Mouse (Mus musculus) CH12.LX (cell line): Measurements from ENCODE around the gene B3gntl1. TPM values are rescaled to one million over a fixed set of nuclear protein-coding genes. Genes with fewer than 3 reads are reported as not detected.
A peak's percentile ranks its signal among the peaks of the same experiment; 100 is the strongest.

ENCODE experiments used
- DNase-seq: peaks from one replicate; pipeline ENCODE4 v3.0.0-alpha.2; 2013; ENCODE audit errors: extremely low read depth
- H3K27ac ChIP-seq: 2 replicates; pipeline ENCODE4 v1.5.1; 2012; ENCODE audit warnings: low read depth, mild to moderate bottlenecking, control low read depth, moderate library complexity; ENCODE audit not compliant: insufficient read depth
- H3K27me3 ChIP-seq: replicated peaks from 2 replicates; pipeline ENCODE3; 2012; ENCODE audit warnings: inconsistent platforms
- H3K36me3 ChIP-seq, 2 experiments: replicated peaks in 1 of 2; 2 replicates each; pipeline versions ENCODE3 to v1.6.1; 2012; ENCODE audit warnings: inconsistent platforms in 1 of 2, low read length in 1 of 2, mild to moderate bottlenecking in 1 of 2, mixed read lengths in 1 of 2, moderate library complexity in 1 of 2; ENCODE audit not compliant: control insufficient read depth in 1 of 2, insufficient read depth in 1 of 2
- H3K4me1 ChIP-seq, 2 experiments: 2 replicates each; pipeline ENCODE4 v1.6.1; 2012; ENCODE audit warnings: inconsistent platforms in 1 of 2, moderate library complexity in 1 of 2; ENCODE audit not compliant: insufficient read depth in 2 of 2, control insufficient read depth in 1 of 2
- H3K4me2 ChIP-seq: 2 replicates; pipeline ENCODE4 v1.6.1; 2012; ENCODE audit warnings: low read depth, mild to moderate bottlenecking, control low read depth; ENCODE audit not compliant: poor library complexity, insufficient read depth, severe bottlenecking
- H3K4me3 ChIP-seq, 3 experiments: fragments of 150-350 bp in 1 of 3; sonication (generic) in 1 of 3; replicated peaks in 1 of 3; 2 replicates each; pipeline versions ENCODE3 to v1.5.1; 2011 to 2012; ENCODE audit warnings: low read depth in 2 of 3, low read length in 2 of 3, mild to moderate bottlenecking in 2 of 3, moderate library complexity in 2 of 3, control low read depth in 1 of 3, improper control_type of control experiment in 1 of 3, inconsistent platforms in 1 of 3, mixed read lengths in 1 of 3; ENCODE audit not compliant: poor library complexity in 1 of 3
- H3K79me2 ChIP-seq: replicated peaks from 2 replicates; pipeline ENCODE4 v1.6.1; 2012; ENCODE audit warnings: mild to moderate bottlenecking, moderate library complexity; ENCODE audit not compliant: control insufficient read depth, poor library complexity, insufficient read depth, severe bottlenecking; ENCODE audit errors: extremely low read depth
- H3K9ac ChIP-seq: 2 replicates; pipeline ENCODE4 v1.6.1; 2012; ENCODE audit warnings: low read depth, mild to moderate bottlenecking, control low read depth, moderate library complexity; ENCODE audit not compliant: insufficient read depth
- H3K9me3 ChIP-seq: replicated peaks from 2 replicates; pipeline ENCODE3; 2012; ENCODE audit warnings: low read length, inconsistent platforms, mixed read lengths
- BHLHE40 ChIP-seq: IDR thresholded peaks from 2 replicates; pipeline ENCODE4 v1.6.1; 2011; ENCODE audit warnings: mild to moderate bottlenecking, low read depth, low read length, improper control_type of control experiment
- CTCF ChIP-seq, 2 experiments: IDR thresholded peaks in 1 of 2; conservative IDR thresholded peaks in 1 of 2; 2 replicates each; pipeline ENCODE4 v1.5.1; 2011 to 2012; ENCODE audit warnings: low read depth in 2 of 2, low read length in 2 of 2, improper control_type of control experiment in 1 of 2, inconsistent platforms in 1 of 2, mild to moderate bottlenecking in 1 of 2, moderate library complexity in 1 of 2
- E2F4 ChIP-seq: IDR thresholded peaks from 2 replicates; pipeline ENCODE4 v1.6.1; 2011; ENCODE audit warnings: low read depth, low read length, improper control_type of control experiment; ENCODE audit not compliant: insufficient replicate concordance
- EP300 ChIP-seq: IDR thresholded peaks from 2 replicates; pipeline ENCODE4 v1.6.1; 2011; ENCODE audit warnings: low read length, improper control_type of control experiment
- ETS1 ChIP-seq: conservative IDR thresholded peaks from 2 replicates; pipeline ENCODE4 v1.6.1; 2012; ENCODE audit warnings: low read depth, mild to moderate bottlenecking, inconsistent platforms, low read length, improper control_type of control experiment, moderate library complexity
- GABPA ChIP-seq: IDR thresholded peaks from 2 replicates; pipeline ENCODE4 v1.6.1; 2012; ENCODE audit warnings: low read depth, low read length, improper control_type of control experiment, inconsistent platforms; ENCODE audit not compliant: insufficient replicate concordance
- IRF4 ChIP-seq: IDR thresholded peaks from 2 replicates; pipeline ENCODE4 v1.6.1; 2014; ENCODE audit warnings: low read depth, mild to moderate bottlenecking, inconsistent platforms, low read length, improper control_type of control experiment
- KAT2A ChIP-seq: IDR thresholded peaks from 2 replicates; pipeline ENCODE4 v1.6.1; 2012; ENCODE audit warnings: low read length, improper control_type of control experiment, inconsistent platforms; ENCODE audit not compliant: insufficient replicate concordance
- MAFK ChIP-seq: IDR thresholded peaks from 2 replicates; pipeline ENCODE4 v1.6.1; 2011; ENCODE audit warnings: low read length, improper control_type of control experiment; ENCODE audit not compliant: insufficient replicate concordance
- MYC ChIP-seq: IDR thresholded peaks from 2 replicates; pipeline ENCODE4 v1.6.1; 2011; ENCODE audit warnings: low read depth, mild to moderate bottlenecking, improper control_type of control experiment, low read length
- NRF1 ChIP-seq: IDR thresholded peaks from 2 replicates; pipeline ENCODE4 v1.6.1; 2014; ENCODE audit warnings: low read depth, mild to moderate bottlenecking, inconsistent platforms, low read length, improper control_type of control experiment, moderate library complexity
- POLR2AphosphoS2 ChIP-seq: IDR thresholded peaks from 2 replicates; pipeline ENCODE4 v1.6.1; 2011; ENCODE audit warnings: low read depth, low read length, improper control_type of control experiment
- SIN3A ChIP-seq: IDR thresholded peaks from 2 replicates; pipeline ENCODE4 v1.6.1; 2012; ENCODE audit warnings: low read length, improper control_type of control experiment, inconsistent platforms
- USF1 ChIP-seq: IDR thresholded peaks from 2 replicates; pipeline ENCODE4 v1.6.1; 2014; ENCODE audit warnings: low read depth, mild to moderate bottlenecking, inconsistent platforms, low read length, improper control_type of control experiment
- ZC3H11A ChIP-seq: IDR thresholded peaks from 2 replicates; pipeline ENCODE4 v1.6.1; 2012; ENCODE audit warnings: low read depth, mild to moderate bottlenecking, inconsistent platforms, low read length, improper control_type of control experiment
- ZMIZ1 ChIP-seq: IDR thresholded peaks from 2 replicates; pipeline ENCODE4 v1.6.1; 2012; ENCODE audit warnings: low read depth, mild to moderate bottlenecking, inconsistent platforms, low read length, improper control_type of control experiment
- dilution Hi-C: fragments of 300-500 bp; cut with MboI; formaldehyde crosslinking; loops from 2 replicates; pipeline ENCODE4 v1.14.3; 2020; ENCODE audit warnings: low sequenced_read_pairs; ENCODE audit not compliant: extremely low pct_unique_long_range_greater_than_20kb, extremely low pct_ligation_motif_present
- in situ Hi-C: fragments of 300-500 bp; cut with MboI; formaldehyde crosslinking; loops from 3 replicates; pipeline ENCODE4 v1.14.3; 2019; ENCODE audit warnings: low sequenced_read_pairs, low pct_ligation_motif_present, low pct_unique_long_range_greater_than_20kb, mixed read lengths
- polyA plus RNA-seq: library from polyadenylated mRNA; unstranded; fragments of >175 nt; gene quantifications from 2 replicates; pipeline ENCODE4 v1.2.1, GENCODE M21; 2012; ENCODE audit warnings: low read depth; ENCODE audit not compliant: insufficient read length
- total RNA-seq, 2 experiments: library from RNA; depleted of rRNA; stranded (reverse); fragments of 300-350 nt in 1 of 2; fragments of >200 nt in 1 of 2; gene quantifications; 2 replicates each; pipeline ENCODE4 v1.2.3; 2012 to 2014

B3gntl1 gene
- total and polyA plus RNA-seq, 3 experiments = 7.3 to 10.3 (median 8.7) TPM

- TF ChIP-seq BHLHE40 = no peak
- TF ChIP-seq ETS1 = peak; percentile 7; the same call in 1 of the 2 replicates
- Histone ChIP-seq H3K4me2 (no peak overlapping the region), H3K4me3 (no peak overlapping the region), H3K27me3 (no peaks in the 10 kb centered on the region), H3K9me3 (no peaks in the 10 kb centered on the region), H3K4me1 (peaks cover 0 to 14% of the 10 kb centered on the region in 2 experiments; a peak in 2 of 4 replicates), H3K79me2 (no peaks in the 10 kb centered on the region), H3K27ac (no peak overlapping the region), H3K9ac (no peak overlapping the region), H3K36me3 (peaks cover 57 to 94% of the 10 kb centered on the region in 2 experiments)
- dilution Hi-C loops (no loop called here), in situ Hi-C loops (no loop called here)
- peak; percentile 47 for DNase-seq
Observed at GRCm38 (mm10) chr11:121597254-121597653, 75.7 kb downstream of the B3gntl1 start.

- no peak overlapping the region for H3K9ac ChIP-seq
- no peak for DNase-seq
- no peaks in the 10 kb centered on the region for H3K27me3 ChIP-seq
- peaks cover 22 to 58% of the 10 kb centered on the region in 2 experiments for H3K36me3 ChIP-seq
- H3K79me2 ChIP-seq = no peaks in the 10 kb centered on the region
- H3K27ac ChIP-seq = no peak overlapping the region
- no peaks in the 10 kb centered on the region for H3K9me3 ChIP-seq
- H3K4me1 ChIP-seq = peaks cover 0 to 4% of the 10 kb centered on the region in 2 experiments; a peak in 2 of 4 replicates
- TF ChIP-seq SIN3A (no peak), EP300 (no peak), MAFK (no peak), NRF1 (no peak), IRF4 (no peak), KAT2A (no peak), E2F4 (no peak), GABPA (no peak), ETS1 (no peak), ZMIZ1 (no peak), MYC (no peak), POLR2AphosphoS2 (no peak), USF1 (no peak), CTCF (conservative IDR thresholded peaks at IDR 0.05 in 1 of 2, IDR thresholded peaks at IDR 0.05 in 1 of 2; ENCODE audit: low read depth in 2 of 2, low read length in 2 of 2) (no peak), ZC3H11A (no peak)
- dilution Hi-C loops (no loop called here), in situ Hi-C loops (no loop called here)
- no peak overlapping the region for H3K4me3 ChIP-seq
- H3K4me2 ChIP-seq = no peak overlapping the region
Observed at GRCm38 (mm10) chr11:121581856-121582255, 91.1 kb downstream of the B3gntl1 start.

Other genes with a start within 250 kb of the B3gntl1 start
- gene Fn3k, start 238.2 kb downstream of the B3gntl1 start, total RNA-seq (2012; rRNA removed) = 0.04 TPM in 1 of 2 replicates, not detected in the other
- not detected in 2 replicates for gene Fn3k, start 238.2 kb downstream of the B3gntl1 start, total RNA-seq (2014; rRNA removed)
- gene Fn3k, start 238.2 kb downstream of the B3gntl1 start, polyA plus RNA-seq = not detected in 2 replicates
- gene Tbcd, start 221.2 kb downstream of the B3gntl1 start, total RNA-seq (2012; rRNA removed) = 85.6 and 86.7 TPM in 2 replicates
- 57.7 and 62.1 TPM in 2 replicates for gene Tbcd, start 221.2 kb downstream of the B3gntl1 start, total RNA-seq (2014; rRNA removed)
- 70.4 and 73.3 TPM in 2 replicates for gene Tbcd, start 221.2 kb downstream of the B3gntl1 start, polyA plus RNA-seq
- gene Zfp750, start 153.8 kb downstream of the B3gntl1 start, total RNA-seq (2012; rRNA removed) = 0.34 and 0.38 TPM in 2 replicates
- 0.11 and 0.14 TPM in 2 replicates for gene Zfp750, start 153.8 kb downstream of the B3gntl1 start, total RNA-seq (2014; rRNA removed)
- gene Zfp750, start 153.8 kb downstream of the B3gntl1 start, polyA plus RNA-seq = 0.33 and 0.54 TPM in 2 replicates
- gene Metrnl, start 28.4 kb upstream of the B3gntl1 start, total RNA-seq (2012; rRNA removed) = 0.97 and 1.1 TPM in 2 replicates
- gene Metrnl, start 28.4 kb upstream of the B3gntl1 start, total RNA-seq (2014; rRNA removed) = 0.50 and 1.1 TPM in 2 replicates
- 0.33 and 0.53 TPM in 2 replicates for gene Metrnl, start 28.4 kb upstream of the B3gntl1 start, polyA plus RNA-seq
- gene Ptchd3, start 157.1 kb upstream of the B3gntl1 start, total RNA-seq (2012; rRNA removed) = not detected in 2 replicates
- gene Ptchd3, start 157.1 kb upstream of the B3gntl1 start, total RNA-seq (2014; rRNA removed) = not detected in 2 replicates
- not detected in 2 replicates for gene Ptchd3, start 157.1 kb upstream of the B3gntl1 start, polyA plus RNA-seq